Comparison of ENCODE assay signal across 28 mouse cellular contexts in genomic region chr17:48789846-48790245, GRCm38 (mm10).
DNase-seq lines count a peak whose midpoint lies in the region; ATAC-seq and TF ChIP-seq lines count a peak whose summit lies in the region.
"Had no signal": no experiment of that assay in that cellular context is flagged by ENCODE, and none has a peak within 500 bp of the region (broad histone marks: within the 10 kb centered on the region; RNA-seq: fewer than 3 reads in every experiment).

No protein-coding gene starts in this region.

- H3K9ac ChIP-seq in hindbrain, embryonic 13.5 days: no peak overlapping the region
- H3K9ac ChIP-seq in hindbrain, postnatal 0 days (replicated peaks; ENCODE audit: low read length): no peak overlapping the region
- H3K9ac ChIP-seq: embryonic facial prominence, embryonic 13.5 days; forebrain, embryonic 12.5 days; heart, embryonic 15.5 days; liver, postnatal 0 days; neural tube, embryonic 15.5 days; stomach, embryonic 15.5 days had no signal

- no peak for DNase-seq in hindbrain, postnatal 0 days (ENCODE audit: low spot score)
- DNase-seq in right cerebral cortex, adult 18-20 months: peak; percentile 67
- no peak for DNase-seq in right cerebral cortex, postnatal 4 days
- DNase-seq in right cerebral cortex, adult 2 months (ENCODE audit: low spot score in 2 of 2): peak; percentile 61 to 73
- no peak for DNase-seq in heart, adult 8-10 months (ENCODE audit: low spot score)
- DNase-seq in heart, adult 11 months: no peak
- DNase-seq: B cell, adult 2 months; cerebellum, adult 18-20 months; cerebellum, postnatal 25 days; gastrocnemius, postnatal 25 days; heart, postnatal 36 days; kidney, adult 18-20 months; kidney, postnatal 4 days; liver, postnatal 0 days; thymus, adult 2 months; thymus, postnatal 4 days had no signal

- no peaks in the 10 kb centered on the region for H3K36me3 ChIP-seq in hindbrain, embryonic 13.5 days
- no peaks in the 10 kb centered on the region for H3K36me3 ChIP-seq in hindbrain, postnatal 0 days (ENCODE audit: insufficient read depth, low read length)
- H3K36me3 ChIP-seq: embryonic facial prominence, embryonic 13.5 days; forebrain, embryonic 12.5 days; G1E; heart, embryonic 15.5 days; midbrain, embryonic 10.5 days; neural tube, embryonic 15.5 days; stomach, embryonic 15.5 days had no signal

- 0 out of 2 replicates have a peak, but pooled peaks cover 3% of the 10 kb centered on the region for H3K27me3 ChIP-seq in hindbrain, embryonic 13.5 days
- H3K27me3 ChIP-seq in hindbrain, postnatal 0 days (ENCODE audit: insufficient read depth, low read length): no peaks in the 10 kb centered on the region
- H3K27me3 ChIP-seq: CH12.LX; embryonic facial prominence, embryonic 13.5 days; forebrain, embryonic 12.5 days; heart, embryonic 15.5 days; neural tube, embryonic 15.5 days; Patski; stomach, embryonic 15.5 days had no signal

- H3K9me3 ChIP-seq in hindbrain, embryonic 13.5 days: no peaks in the 10 kb centered on the region
- no peaks in the 10 kb centered on the region for H3K9me3 ChIP-seq in hindbrain, postnatal 0 days (ENCODE audit: low read length)
- H3K9me3 ChIP-seq: embryonic facial prominence, embryonic 13.5 days; forebrain, embryonic 12.5 days; heart, embryonic 15.5 days; neural tube, embryonic 15.5 days; stomach, embryonic 15.5 days had no signal

- H3K4me2 ChIP-seq in hindbrain, embryonic 13.5 days: no peak overlapping the region
- no peak overlapping the region for H3K4me2 ChIP-seq in hindbrain, postnatal 0 days (ENCODE audit: low read depth, low read length)
- H3K4me2 ChIP-seq: embryonic facial prominence, embryonic 13.5 days; forebrain, embryonic 12.5 days; heart, embryonic 15.5 days; neural tube, embryonic 15.5 days; stomach, embryonic 15.5 days had no signal

- WGBS in hindbrain, embryonic 13.5 days: 90% methylated on average over 7 of the region's 7 CpGs
- WGBS in hindbrain, postnatal 0 days: 80% methylated on average over 7 of the region's 7 CpGs

- ATAC-seq in hindbrain, embryonic 13.5 days (ENCODE audit: low FRiP score): no peak
- no peak for ATAC-seq in hindbrain, postnatal 0 days
- ATAC-seq: liver, postnatal 0 days; lung, postnatal 0 days; Patski had no signal

- H3K4me1 ChIP-seq in hindbrain, embryonic 13.5 days (replicated peaks): peaks cover 11% of the 10 kb centered on the region
- no peaks in the 10 kb centered on the region for H3K4me1 ChIP-seq in hindbrain, postnatal 0 days (ENCODE audit: insufficient read depth, low read length)
- H3K4me1 ChIP-seq: embryonic facial prominence, embryonic 13.5 days; forebrain, embryonic 12.5 days; heart, embryonic 15.5 days; stomach, embryonic 15.5 days had no signal

- H3K27ac ChIP-seq in hindbrain, embryonic 13.5 days: peak overlapping the region; percentile 64; the same call in 1 of the 2 replicates
- no peak overlapping the region for H3K27ac ChIP-seq in hindbrain, postnatal 0 days
- H3K27ac ChIP-seq: embryonic facial prominence, embryonic 13.5 days; forebrain, embryonic 12.5 days; heart, embryonic 15.5 days; midbrain, embryonic 10.5 days; stomach, embryonic 15.5 days had no signal

- no peak overlapping the region for H3K4me3 ChIP-seq in hindbrain, embryonic 13.5 days
- H3K4me3 ChIP-seq in hindbrain, postnatal 0 days (ENCODE audit: low read length): no peak overlapping the region
- H3K4me3 ChIP-seq: embryonic facial prominence, embryonic 13.5 days; erythroblast, embryonic 14.5 days; forebrain, embryonic 12.5 days; heart, embryonic 15.5 days; midbrain, embryonic 10.5 days; neural tube, embryonic 15.5 days; stomach, embryonic 15.5 days had no signal

- no peak for TF ChIP-seq CTCF in hindbrain, postnatal 0 days (IDR thresholded peaks at IDR 0.05; ENCODE audit: low read depth)

Comparison
In these comparisons a context has a peak if more than half of its experiments do, and no peak if none do; other contexts are left out.
1. DNase-seq: peak in right cerebral cortex, adult 18-20 months (single experiment) and right cerebral cortex, adult 2 months (2 of 2); none in hindbrain, postnatal 0 days (single experiment), right cerebral cortex, postnatal 4 days (single experiment), heart, adult 8-10 months (single experiment) and heart, adult 11 months (single experiment).